Mouse (Mus musculus) gastrocnemius, postnatal 10 days (tissue): ENCODE measurements around the gene Spint1. TPM values are rescaled to one million over a fixed set of nuclear protein-coding genes. Genes with fewer than 3 reads are reported as not detected.

ENCODE experiments used
- DNase-seq: peaks from one replicate; pipeline ENCODE4 v3.0.0; 2021; ENCODE audit warnings: mixed read lengths
- total RNA-seq, 2 experiments: library from RNA; stranded (reverse); gene quantifications; 2 replicates each; pipeline ENCODE4 v1.2.3; 2021

Spint1 gene
- total RNA-seq, 2 experiments from 2014 or later = 0.18 to 0.49 TPM

GRCm38 (mm10) chr2:119242548-119242947, 5.4 kb downstream of the Spint1 start:
- DNase-seq = no peak

DNA sequence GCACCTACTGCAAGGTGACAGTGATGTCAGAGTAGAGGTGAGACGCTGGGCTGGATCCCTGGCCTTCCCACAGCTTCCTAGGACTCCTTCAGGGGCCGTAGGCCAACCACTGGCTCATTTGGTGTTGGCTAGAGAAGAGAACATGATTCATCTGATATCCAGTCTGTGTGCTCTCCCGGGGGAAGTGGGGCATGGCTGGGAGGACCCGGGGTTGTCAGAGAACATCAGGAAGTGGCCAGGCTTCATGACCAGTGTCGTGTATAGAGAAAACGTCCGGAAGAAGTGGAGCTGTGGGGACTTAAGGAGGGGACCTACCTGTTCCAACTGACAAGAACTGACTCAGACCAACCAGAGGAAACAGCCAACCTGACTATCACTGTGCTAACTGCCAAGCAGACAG, 8.1 kb downstream of the Spint1 start:
- no peak for DNase-seq

DNA sequence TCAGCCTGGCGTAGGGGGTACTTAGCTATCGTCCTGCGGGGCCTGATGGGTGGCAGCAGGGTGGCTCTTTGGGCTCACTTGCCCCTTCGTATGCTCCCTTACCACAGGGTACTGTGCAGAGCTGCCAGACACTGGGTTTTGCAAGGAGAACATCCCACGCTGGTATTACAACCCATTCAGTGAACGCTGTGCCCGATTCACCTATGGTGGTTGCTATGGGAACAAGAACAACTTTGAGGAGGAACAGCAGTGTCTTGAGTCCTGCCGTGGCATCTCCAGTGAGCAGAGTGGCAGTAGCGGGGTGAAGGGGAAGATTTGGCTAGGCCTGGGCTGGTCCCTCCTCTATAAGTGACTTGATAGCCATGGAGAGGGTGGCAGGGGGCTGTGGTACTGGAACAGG, 10.7 kb downstream of the Spint1 start:
- DNase-seq = no peak

GRCm38 (mm10) chr2:119249592-119250061, 12.5 kb downstream of the Spint1 start:
- DNase-seq = no peak

DNA sequence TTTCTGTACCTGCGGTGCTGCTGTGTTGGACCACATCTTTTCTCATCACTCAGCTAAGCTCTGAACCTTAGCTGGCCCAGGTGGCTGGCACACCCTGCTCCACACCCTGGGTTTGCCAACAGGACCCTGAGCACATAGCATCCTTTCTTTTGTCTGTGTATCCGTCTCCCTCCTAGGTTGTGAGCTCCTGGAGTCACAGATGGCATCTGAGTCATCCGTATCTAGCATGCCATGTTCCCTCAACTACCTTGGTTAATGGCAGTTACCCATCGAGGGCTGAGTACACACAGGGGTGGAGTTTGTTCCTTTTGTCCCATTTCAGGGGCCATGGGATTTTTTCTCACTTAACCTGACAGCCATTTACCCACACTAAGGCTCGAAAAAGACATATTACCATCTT, 13.2 kb downstream of the Spint1 start:
- no peak for DNase-seq

- peak; percentile 92 for DNase-seq
Observed at GRCm38 (mm10) chr2:119250826-119251478, 13.8 kb downstream of the Spint1 start.

DNA sequence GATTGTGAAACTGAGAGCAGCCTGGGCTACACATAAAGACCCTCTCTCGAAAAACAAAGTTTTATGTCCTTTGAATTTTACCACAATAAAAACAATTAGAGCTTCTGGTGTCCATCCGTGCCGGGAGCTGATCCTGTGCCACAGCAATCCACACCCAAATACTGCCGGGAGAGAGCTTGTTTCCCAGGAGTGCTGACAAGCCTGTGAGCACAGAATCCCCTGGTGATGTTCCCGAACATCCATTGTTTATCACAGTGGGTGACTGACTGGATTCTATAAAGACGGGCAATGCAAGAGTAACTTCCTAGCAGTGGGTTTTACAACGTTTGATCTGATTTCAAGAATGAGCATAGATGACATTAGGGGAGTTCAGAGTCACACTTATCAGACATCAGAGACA, 17.8 kb downstream of the Spint1 start:
- no peak for DNase-seq

GRCm38 (mm10) chr2:119260518-119260917, 23.4 kb downstream of the Spint1 start:
- no peak for DNase-seq

- DNase-seq = no peak
Observed at GRCm38 (mm10) chr2:119261326-119261725, 24.2 kb downstream of the Spint1 start.

- peak; percentile 57 for DNase-seq
Observed at GRCm38 (mm10) chr2:119262978-119263377, 25.8 kb downstream of the Spint1 start.

DNA sequence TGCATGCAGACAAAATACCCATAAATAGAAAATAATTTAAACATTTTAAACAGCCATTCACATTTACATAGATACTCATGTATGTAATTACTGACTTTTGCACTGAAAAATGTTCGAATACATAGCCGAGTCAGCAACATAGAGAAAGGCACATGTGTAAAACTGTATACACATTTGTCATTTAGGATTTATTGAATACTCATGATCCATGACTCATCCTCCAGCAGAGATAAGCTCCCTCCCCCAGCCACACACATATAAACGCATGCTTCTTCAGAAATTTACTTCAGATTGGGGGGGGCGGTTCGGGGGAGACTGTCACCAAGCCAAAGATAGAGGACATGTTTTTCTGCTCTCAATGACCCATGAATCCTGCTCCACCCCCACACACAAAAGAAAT, 26.7 kb downstream of the Spint1 start:
- DNase-seq = no peak

DNA sequence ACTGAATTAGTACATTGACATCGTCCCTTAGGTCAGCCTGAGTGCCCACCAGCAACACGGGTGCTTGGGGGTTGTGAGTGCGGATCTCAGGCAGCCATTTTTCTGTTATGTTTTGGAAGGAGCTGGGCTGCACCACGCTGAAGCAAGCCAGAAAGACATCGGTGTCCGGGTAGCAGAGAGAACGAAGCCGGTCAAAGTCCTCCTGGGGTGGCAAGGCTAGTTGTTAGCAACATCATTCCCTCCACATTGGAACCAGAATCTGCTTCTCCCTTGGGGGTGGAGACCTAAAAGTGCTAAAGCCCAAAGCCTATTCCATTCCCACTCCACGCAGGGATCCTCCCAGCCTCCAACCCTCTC, 33.1 kb downstream of the Spint1 start:
- DNase-seq = no peak

GRCm38 (mm10) chr2:119270643-119271331, 33.6 kb downstream of the Spint1 start, which contains the start of gene Rhov:
TSS of gene Rhov (minus strand) at chr2:119271272.
- DNase-seq = no peak

- DNase-seq = no peak
Observed at GRCm38 (mm10) chr2:119274126-119274525, 37.0 kb downstream of the Spint1 start.

GRCm38 (mm10) chr2:119276926-119277325, 39.8 kb downstream of the Spint1 start:
- DNase-seq = no peak

DNA sequence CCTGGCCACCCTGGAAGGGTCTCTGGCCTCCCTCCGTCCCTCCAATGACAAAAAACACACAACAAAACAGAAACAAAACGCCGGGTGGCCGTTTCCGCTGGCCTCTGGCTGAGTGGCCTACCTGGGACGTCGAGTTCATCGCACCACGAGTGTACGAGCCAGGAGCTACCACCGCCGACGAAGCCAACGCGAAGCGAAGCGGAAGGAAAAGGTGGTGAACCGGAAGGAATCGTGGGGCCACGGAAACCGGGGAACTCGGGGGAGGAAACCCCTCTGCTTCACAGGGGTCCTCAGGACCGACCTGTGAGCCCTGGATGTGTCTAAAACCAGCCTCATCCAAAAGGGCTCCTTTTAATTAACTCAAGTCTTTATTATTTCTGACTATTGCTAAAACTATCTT, 40.6 kb downstream of the Spint1 start:
- DNase-seq = no peak

GRCm38 (mm10) chr2:119281899-119282565, 44.9 kb downstream of the Spint1 start:
- DNase-seq = no peak

- no peak for DNase-seq
Observed at GRCm38 (mm10) chr2:119287372-119287771, 50.2 kb downstream of the Spint1 start.

- DNase-seq = peak; percentile 97
Observed at GRCm38 (mm10) chr2:119288270-119288882, 51.2 kb downstream of the Spint1 start, which contains the start of gene Vps18. TSS of gene Vps18 (plus strand) at chr2:119288740.

DNA sequence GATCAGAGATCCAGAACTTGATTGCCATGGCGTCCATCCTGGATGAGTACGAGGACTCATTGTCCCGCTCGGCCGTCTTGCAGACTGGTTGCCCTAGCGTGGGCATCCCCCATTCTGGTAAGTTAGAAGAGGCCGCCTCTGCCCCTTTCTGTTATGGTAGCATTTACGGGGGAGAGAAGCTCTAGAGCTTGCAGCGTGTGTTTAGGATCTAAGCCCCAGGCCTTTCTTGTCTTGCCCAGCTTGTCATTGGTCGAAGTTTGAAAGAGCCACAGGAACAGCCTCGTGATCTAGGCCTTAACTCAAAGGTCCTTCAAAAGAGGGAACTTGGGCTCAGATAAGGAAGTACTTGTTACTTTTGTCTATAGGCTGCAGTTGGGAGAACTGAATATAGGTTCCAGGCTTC, 51.9 kb downstream of the Spint1 start:
- no peak for DNase-seq

DNA sequence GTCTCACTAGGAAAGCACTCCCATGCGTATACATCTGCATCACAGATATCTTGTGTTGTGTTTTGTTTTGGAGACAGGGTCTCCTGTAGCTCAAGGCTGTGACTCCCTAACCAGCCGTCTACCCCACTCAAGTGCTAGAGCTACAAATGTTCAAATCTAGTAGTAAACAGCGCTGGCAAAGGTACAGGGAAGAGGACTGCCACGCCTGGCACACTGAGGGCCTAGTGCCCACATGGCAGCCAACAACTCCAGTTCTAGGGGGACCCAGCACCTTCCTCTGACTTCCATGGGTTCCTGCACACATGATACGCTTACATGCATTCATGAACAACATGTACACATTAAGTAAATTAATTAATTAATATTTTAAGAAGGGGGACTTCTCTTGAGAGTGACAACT, 55.1 kb downstream of the Spint1 start:
- no peak for DNase-seq

GRCm38 (mm10) chr2:119292852-119293251, 55.7 kb downstream of the Spint1 start:
- no peak for DNase-seq

DNA sequence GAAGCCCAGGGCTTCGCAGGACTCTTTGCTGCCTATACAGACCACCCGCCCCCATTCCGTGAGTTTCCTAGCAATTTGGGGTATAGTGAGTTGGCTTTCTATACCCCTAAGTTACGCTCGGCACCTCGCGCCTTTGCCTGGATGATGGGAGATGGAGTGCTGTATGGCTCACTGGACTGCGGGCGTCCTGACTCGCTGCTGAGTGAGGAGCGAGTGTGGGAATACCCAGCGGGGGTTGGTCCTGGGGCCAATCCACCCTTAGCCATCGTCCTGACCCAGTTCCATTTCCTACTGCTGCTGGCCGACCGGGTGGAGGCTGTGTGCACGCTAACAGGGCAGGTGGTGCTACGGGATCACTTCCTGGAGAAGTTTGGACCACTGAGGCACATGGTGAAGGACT, 56.1 kb downstream of the Spint1 start:
- DNase-seq = no peak
